Mouse (Mus musculus): ENCODE data around the gene Dcdc2a. TPM values are rescaled to one million over a fixed set of nuclear protein-coding genes. Genes with fewer than 3 reads are reported as not detected.

The Dcdc2a gene
- total RNA-seq, 2 experiments from 2014 or later = 0.41 to 0.67 TPM

Other genes starting within 250 kb of the Dcdc2a start
- 100 to 1,000 TPM; 124 to 130 TPM for gene Acot13, start 224.5 kb upstream of the Dcdc2a start, total RNA-seq (2021)
- 1 to 10 TPM; 6.0 to 9.0 TPM for gene Tdp2, start 224.3 kb upstream of the Dcdc2a start, total RNA-seq (2021)
- gene D130043K22Rik, start 210.9 kb upstream of the Dcdc2a start, total RNA-seq (2021) = not detected
- gene Aldh5a1, start 118.3 kb upstream of the Dcdc2a start, total RNA-seq (2021) = 1 to 10 TPM; 6.3 to 8.3 TPM
- gene Gpld1, start 112.9 kb upstream of the Dcdc2a start, total RNA-seq (2021) = under 1 TPM; 0.42 to 0.59 TPM
- gene Mrs2, start 35.6 kb upstream of the Dcdc2a start, total RNA-seq (2021) = 10 to 100 TPM; 35.9 to 37.7 TPM
- gene Nrsn1, start 214.5 kb downstream of the Dcdc2a start, total RNA-seq (2021) = not detected

Measured in gastrocnemius, postnatal 36 days (tissue).